Mouse (Mus musculus): ENCODE results near the gene Kidins220.
A peak's percentile ranks its signal among the peaks of the same experiment; 100 is the strongest.

The Kidins220 gene

DNA sequence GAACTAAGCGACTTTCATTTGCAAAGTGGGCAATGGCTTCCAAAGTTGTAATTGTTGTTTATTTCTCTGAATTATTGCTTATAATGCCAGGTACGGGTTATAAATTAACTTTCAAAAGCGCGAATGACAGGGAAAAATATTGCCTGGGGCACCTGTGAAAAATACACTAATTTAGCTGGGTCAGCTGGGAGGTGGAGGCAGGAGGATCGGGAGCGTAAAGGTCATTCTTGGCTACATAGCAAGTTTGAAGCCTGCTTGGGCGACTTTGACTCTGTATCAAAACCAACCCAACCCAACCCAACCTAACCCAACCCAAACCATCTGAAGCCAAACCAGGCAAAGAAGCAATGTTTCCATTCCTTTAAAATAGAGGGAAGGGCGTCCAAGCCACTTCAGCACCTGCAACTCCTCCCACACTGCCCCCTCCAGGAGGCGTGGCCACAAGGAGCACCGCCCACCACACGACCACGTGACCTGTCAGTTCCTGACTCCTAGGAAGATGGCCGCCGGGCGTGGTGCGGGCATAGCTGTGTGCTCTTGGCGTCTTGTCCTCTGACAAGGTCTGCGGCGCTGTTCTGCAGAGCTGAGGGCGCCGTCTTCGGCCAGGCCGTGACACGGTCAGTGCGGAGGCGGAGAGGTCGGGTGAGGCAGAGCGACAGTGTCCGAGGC lies at the start of gene Kidins220:
TSS of gene Kidins220 (plus strand) at position 480 of the 669 bp plus-strand sequence.
- DNase-seq = peak; percentile 87 to 90

DNA sequence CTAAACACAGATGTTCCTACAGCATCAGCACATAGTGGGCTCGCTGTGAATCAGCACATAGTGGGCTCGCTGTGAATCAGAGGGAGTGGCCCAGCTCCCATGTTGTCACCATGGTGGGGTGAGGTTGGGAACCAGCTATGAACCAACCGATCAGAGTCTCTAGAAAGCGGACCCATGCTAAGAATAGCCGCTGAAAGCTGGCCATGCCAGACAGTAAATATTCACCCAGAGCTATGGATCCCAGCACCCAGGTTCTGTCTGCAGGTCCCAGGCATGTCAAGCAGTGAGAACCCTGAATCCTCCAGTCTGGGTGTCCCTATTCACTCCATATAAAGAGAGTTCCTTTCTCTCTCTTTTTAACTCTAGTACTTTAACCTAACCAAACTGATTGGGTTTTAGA lies 49.4 kb upstream of the Kidins220 start:
- DNase-seq = no peak

DNA sequence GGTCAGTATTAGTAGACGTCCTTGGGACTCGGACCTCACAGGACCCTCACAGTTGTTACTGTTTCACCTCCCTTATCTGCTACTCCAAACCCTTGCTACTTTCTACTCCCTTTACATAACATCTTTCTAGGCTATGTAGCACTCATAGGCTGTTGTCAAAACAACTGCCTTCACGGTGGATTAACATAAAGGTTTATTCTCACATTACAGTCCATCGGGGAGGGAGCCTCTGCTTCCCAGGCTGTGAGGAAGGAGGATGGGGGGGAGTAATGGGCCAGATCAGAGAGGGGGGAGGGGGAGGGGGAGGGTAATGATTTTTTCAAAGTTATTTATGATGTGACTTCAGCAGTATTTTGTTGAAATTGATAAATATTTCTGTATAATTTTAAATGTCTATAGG lies 49.0 kb upstream of the Kidins220 start:
- no peak for DNase-seq

DNA sequence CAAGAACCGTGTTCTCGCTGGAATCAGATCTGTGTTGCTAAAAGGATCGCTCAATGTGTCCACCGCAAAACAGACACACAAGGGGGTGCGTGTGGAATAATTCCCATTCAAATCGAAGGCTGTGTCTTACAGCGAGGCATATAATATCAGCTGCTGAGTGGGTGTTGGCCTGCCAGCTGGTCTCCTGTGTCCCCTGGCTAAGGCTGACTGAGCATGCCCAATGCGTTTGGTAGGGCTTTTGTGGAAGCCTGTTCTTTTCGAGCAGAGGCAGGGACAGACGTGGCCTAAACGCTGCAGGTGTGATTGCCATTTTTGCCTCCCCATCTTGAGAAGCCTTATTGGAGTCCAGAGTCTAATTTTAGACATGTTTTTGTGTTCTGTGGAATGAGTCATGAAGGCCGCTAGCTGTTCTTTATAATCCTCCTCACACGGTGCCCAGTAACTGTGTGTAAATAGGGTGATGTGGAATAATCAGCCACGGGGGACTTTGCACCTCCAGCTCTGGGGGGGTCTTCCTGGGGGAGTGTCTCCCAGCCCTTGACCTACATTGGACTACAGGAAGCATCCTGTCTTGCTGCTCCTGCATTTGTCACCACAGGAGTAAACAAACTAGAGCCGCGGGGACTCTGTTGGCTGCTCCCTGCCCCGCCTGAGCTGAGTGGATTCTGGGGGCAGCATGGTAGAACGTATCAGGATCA lies 46.5 kb upstream of the Kidins220 start:
- DNase-seq = no peak

DNA sequence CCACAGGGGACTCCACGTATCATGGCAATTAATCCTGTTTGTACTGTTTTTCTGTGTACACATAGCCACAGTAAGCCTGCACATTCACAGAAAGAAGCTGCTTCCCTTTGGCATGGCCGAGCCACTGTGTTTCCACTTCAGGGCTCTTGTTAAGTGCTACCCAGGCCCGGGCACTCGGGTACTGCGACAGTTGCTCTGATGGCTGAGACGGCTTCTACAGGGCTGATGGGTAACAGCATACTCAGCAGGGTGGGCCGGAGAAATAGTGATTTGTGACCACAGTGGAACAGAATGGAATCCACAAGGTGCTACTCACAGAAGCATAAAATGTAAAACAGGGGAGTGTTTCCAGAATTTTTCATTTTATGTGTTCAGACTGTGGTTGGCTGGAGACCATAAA lies 45.7 kb upstream of the Kidins220 start:
- no peak for DNase-seq

DNA sequence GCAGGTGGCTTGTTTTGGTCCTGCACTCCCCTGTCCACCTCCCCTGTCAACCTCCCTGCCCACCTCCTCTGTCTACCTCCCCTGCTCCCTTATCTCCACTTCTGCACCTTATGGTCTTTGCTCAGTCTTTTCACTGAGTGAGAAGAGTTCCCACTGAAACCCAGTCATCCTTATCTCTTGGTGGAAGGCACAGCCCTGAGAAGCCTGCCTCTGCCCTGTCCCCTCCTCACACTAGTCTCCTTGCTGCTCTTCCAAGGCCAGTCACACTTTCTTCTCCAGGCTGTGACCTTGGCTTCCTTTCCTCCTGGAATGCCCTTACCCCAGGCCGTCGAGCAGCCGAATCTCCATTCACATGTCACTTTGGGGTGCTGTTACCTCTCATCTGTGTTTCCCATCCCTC lies 44.0 kb upstream of the Kidins220 start:
- DNase-seq = no peak

DNA sequence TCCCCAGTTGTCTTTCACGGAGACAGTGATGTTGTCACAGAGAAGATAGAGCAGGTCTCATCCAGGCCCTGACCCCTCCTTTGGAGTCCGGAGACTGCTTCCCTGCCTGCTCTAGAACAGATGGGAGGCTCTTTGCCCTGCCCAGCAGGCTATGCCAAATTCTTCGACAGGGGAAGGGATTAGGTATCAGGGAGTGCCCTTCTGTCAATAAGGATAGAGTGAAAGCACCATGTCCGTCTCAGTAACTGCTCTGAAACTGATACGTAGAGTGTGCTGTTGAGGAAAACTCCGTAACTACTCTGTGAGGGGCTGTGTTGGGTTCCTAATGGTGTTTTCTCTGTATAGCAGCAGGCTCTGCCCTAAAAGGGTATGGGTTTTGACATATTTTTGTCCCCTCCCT lies 42.6 kb upstream of the Kidins220 start:
- DNase-seq = no peak

DNA sequence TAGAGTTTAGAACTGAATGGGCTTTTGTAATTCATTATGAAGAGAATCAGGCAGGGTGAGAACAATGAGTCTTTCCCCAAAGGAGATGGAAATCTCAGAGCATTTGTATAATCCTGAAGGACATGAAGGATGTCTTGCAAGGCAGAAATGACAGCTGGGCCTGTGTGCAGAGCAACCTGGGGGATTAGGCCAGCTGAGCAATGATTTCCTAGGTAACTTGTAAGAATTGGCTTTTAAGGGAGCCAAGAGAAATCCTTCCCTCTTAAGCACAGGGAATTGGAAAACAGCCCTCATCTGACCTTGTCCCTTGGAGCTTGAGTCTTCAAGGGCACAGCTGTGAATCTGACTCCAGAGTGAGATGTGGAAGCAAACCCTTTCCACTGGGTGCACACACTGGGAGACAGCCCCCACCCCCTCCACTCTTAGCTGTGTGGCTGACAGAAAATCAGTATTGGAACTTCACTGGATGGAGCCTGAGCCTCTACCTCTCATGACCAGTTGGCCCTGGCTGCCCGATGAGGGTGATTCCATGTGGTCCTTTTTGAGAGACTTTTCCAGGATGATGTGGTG lies 41.4 kb upstream of the Kidins220 start:
- no peak for DNase-seq

DNA sequence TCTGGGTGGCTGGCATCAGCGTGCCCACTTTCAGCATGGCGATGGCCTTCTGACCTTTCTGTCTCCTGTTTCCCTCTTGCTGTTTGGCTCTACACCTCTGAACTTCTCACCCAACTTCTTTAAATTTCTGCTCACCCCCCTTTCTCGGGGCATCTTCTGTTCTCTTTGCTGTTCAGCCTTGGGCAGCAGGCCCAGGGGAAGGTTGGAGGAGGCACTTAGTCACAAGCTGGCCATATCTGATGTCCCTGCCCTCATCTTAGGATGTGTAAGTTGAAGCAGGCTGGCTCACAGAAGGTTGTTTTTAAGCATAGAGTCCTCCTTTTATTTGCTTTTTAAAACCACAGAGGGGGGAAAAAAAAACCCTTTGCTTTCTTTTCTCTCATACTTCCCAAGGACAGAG lies 40.7 kb upstream of the Kidins220 start:
- no peak for DNase-seq

DNA sequence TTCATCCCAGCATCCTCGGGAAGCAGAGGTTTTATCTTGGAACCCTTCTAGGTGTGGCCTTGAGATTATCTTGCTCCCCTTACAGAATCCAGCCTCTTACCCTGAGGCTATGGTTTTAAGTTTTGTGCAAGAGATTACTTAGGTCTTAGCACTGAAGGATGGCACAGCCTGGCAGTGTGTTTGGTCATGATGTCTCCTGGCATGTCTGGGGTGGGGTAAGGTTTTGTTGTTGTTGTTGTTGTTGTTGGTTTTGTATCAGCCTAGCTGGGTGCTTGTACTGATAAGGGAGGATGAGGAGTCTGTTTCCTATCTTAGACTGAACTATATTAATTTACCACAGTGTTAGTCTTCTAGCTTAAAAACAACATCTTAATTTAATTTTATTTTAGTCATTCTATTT lies 38.4 kb upstream of the Kidins220 start:
- no peak for DNase-seq

DNA sequence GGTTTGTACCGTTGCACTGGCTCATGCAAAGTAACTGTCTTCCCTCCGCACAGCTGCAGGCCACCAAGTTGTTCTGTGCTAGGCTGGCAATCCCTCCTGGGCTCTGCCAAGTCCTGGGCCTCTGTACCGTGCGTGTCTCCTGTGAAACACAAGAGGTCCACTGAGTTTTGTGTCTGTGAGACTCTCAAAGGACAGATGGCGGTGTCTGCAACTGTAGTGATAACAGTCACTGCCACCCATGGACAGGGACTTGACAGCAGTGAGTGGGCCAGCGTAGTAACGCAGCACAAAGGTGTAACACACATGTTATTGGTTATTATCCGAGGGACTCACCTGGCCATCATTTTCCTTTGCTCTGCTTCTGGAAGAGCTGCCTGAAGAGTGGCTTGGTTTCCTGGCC lies 35.4 kb upstream of the Kidins220 start:
- no peak for DNase-seq

DNA sequence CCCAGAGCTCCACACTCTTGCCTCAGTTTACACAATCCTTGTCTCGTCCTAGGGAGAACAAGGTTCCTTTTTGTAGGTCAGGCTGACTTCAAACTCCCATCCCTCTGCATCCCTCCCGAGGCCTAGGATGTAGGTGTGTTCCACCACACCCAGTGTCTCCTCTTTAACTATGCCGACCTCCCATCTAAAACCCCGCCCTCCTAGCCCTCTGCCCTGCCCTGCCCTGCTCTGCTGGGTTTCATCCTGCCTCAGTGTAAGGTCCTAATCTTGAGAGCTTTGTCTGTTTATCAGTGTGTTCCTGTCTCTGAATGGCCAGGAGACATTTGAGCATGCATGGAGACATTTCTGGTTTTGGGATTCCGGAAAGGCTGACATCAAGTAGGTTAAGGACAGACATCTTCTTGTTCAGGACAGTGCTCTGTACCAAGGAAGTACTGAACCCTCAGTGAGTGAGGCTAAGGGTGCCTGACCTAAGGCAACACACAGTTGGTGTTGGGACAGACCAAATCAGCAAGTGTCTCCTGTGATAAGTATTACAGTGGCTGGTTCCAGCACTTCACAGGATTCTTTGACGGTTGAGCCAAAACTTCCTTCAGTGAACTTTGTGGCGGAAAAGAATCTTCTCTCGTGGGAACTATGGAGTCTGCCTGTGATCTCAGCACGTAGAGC lies 32.0 kb upstream of the Kidins220 start:
- no peak for DNase-seq

DNA sequence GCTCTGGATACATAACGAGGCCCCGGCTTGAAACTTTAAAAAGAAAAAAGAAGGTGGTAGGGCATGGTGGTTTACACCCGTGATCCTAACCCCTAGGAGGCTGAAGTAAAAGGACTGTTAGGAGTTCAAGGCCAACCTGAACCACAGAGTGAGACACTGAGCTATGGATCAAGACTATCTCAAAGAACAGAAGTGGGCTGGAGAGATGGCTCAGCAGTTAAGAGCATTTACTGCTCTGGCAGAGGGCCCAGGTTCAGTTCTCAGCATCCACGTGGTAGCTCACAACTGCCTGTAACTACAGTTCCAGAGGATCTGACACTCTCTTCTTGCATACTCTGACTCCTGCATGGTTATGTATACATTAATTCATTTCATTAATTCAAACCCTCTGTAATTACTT lies 31.3 kb upstream of the Kidins220 start:
- DNase-seq = no peak

DNA sequence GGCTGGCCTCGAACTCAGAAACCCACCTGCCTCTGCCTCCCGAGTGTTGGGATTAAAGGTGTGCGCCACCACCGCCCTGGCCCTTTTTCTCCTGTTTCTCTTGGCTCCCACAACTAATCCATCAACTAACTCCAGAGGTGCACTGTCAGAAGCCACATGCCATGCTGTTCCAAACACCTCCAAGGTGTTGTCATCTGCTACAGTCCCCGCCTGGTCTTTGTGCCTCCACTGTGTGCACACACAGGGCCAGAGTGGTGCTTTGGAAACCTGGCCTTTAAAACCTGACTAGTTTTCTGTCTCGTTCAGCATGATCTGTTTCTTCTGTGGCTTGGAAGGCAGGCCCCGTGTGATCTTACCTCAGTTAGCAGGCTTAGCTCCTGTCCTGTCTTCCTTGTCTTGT lies 30.1 kb upstream of the Kidins220 start:
- DNase-seq = no peak

DNA sequence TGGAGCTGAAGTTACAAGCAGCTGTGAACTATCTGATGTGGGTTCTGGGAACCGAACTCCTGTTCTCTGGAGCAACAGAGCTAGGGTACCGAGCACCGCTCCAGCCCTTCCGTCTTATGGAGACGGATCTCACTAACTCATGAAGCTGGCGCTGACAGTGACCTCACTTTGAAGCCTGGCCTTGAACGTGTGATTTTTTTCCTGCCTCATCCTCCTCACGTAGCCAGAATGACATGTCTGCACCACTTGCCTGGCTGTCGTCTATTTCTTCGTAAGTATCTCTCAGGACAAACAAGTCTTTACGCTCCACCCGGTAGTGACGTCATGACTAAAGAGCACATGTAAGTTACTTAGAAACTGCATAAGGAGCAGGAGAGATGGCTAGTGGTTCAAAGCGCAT lies 27.7 kb upstream of the Kidins220 start:
- no peak for DNase-seq

DNA sequence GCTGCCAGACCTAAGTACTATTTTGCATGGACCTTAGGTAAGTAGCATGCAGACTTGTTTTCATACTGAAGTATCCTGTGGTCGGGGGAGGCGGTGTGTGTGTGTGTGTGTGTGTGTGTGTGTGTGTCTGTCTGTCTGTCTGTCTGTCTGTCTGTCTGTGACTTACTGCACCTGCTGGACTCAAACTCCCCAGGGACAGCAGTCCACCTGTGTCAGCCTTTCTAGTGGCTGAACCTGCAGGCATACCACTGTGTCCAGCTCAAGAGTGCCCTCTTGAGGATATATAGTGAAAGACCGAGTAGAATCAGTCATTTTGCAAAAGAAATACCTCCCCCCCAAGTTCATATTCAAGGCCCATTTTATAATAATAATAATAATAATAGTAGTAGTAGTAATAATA lies 26.4 kb upstream of the Kidins220 start:
- no peak for DNase-seq

DNA sequence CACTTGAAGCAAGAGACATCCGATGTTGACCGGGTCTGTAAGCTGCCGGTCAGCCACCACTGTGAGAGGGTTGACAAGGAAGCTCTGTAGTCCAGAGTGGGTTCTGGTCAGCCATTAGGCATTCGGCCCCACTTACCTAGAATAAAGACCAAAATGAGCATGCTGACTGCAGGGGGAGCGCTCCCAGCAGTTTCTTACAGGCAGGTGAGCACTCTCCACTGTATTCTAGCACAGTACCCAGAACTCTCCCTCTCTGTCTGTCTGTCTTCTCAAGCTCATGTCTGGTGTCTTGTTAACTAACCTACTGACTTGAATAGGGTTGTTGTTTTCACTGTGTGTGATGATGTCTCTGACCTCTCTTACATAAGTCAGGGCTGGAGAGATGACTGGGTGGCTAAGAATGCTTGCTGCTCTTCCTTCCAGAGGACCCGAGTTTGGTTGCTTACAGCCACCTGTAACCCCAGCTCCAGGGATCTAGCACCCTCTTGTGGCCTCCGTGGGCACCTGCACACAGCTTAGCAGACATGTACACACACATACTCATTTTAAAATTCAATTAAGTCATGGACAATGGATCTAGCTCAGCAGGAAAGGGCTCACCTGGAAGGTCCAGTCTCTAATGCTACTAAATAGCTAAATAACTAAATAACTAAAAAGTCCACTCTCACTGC lies 24.2 kb upstream of the Kidins220 start:
- DNase-seq = no peak

DNA sequence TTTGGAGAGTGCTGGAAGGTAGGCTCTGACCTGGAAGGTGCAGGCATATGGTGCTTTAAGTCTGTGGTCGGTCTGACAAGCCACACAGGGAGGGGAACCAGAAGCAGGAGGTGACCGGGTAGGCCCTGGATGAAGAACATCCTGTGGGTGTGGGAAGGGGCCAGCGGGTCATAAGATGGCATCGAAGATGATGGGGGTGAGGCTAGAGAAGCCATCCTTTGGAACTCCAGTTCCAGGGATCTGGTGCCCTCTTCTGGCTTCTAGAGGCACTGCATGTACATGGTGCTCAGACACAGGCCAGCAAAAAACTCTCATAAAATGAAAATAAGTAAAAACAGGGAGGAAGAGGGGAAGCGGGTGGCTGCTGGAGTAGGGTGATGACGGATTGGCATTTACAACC lies 22.6 kb upstream of the Kidins220 start:
- no peak for DNase-seq

DNA sequence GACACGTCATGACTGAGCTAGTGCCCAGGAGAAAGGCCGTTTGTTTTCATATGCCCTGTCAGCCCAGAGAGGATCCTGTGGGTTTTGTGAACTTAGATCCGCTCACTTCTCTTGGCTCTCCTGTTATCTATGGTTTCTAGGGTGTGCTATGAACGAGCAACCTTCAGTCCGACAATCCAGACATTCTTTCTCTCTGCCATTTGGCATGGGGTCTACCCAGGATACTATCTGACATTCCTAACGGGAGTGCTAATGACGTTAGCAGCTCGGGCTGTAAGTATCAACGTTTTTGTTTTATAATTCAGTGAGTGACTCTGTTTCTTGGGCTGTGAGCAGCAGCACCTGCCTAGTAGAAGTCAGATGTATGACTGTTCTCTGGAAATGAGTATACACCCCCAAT lies 19.6 kb upstream of the Kidins220 start:
- DNase-seq = no peak

DNA sequence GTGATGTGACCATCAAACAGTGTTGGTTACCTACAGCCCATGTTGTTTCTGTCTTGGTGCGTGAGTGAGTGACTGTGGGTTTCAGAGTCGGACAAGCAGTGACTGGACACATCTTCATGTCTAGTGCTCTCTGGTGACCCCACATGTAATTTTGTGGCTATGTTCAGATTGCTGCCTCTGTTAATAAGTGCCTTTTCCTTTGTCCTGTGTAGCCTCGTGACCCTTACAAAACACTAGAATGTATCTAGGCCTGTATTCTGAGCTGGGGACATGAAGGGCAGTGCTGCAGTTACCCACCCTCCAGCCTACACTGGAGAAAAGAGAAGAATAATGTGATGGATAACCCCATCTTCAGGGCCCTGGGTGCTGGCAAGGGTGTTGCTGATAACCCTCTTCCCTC lies 16.2 kb upstream of the Kidins220 start:
- no peak for DNase-seq

DNA sequence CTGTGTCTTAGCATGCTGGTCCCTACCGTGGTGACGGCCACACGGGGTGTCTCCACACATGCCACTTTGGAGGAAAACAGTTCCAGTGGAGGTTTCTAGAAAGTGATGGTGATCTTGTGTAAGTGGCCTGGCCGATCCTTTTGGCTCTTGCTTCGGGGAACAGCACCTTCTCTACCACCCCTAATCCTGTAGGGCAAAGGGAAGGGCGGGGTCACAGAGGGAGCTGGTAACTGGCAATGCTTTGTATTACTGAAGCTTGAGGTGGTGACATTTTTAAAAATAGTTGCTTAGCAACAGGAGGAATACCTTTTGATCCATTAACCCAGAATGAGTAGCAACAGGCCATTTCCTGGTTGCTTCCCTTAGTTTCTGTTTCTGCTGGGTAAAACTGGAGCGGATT lies 12.9 kb upstream of the Kidins220 start:
- DNase-seq = no peak

DNA sequence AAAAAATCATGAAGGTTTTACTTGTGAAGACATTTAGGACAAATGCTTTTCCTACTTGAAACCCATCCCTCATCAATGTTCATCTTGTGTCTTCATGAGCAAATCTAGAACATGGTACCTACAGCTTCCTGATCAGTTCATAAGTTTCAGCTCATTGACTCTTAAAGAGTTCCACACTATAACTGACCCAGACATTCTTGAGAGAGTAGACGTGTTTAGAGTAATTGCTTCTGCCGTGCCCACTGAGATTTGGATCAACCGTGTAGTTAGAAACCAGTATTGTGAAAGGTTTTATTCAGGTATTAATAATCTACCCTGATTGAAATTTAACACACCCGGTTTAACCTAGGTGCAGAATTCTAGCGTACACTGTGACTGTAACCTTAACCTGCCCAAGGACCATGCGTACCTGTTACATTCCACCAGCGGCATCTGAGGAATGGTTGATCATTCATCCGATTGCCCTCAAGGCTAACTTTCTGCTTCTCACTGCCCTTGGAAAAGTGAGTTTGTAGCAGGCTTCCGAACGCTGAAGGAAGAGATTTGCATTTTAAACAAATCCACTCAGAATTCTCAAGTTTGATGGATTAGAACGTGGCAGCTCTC lies 12.3 kb upstream of the Kidins220 start:
- DNase-seq = no peak

All from thymus, adult 18-20 months (tissue).